Comparison of ENCODE assay signal across 23 mouse cellular contexts in the genomic region with DNA sequence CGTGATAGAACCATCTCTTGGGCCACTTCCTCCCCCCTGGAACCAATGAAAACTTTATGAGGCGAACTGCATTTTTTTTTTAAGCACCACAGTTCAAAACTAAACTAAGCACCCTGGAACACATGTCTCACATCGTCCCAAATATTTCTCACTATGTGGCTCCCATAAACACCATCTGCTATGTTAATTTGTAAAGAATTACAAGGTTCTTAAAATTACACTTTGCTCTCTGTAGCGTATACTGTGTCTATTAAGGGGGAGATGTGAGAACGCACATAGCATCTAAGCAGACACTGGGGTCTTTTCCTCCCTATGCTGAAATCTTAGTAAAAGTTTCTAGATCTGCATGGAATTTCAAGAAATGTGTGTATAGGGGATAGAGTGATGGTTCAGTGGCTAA.
DNase-seq lines count a peak whose midpoint lies in the region; ATAC-seq and TF ChIP-seq lines count a peak whose summit lies in the region.
"Had no signal": no experiment of that assay in that cellular context is flagged by ENCODE, and none has a peak within 500 bp of the region (broad histone marks: within the 10 kb centered on the region; RNA-seq: fewer than 3 reads in every experiment).

No protein-coding gene starts in this region.

- no peak for TF ChIP-seq POLR2A in limb, embryonic 14.5 days (IDR thresholded peaks at IDR 0.05; ENCODE audit: borderline replicate concordance, extremely low read depth, insufficient read depth, insufficient read length)
- no peak for TF ChIP-seq POLR2A in thymus, adult 2 months (IDR thresholded peaks at IDR 0.05; ENCODE audit: control insufficient read depth, extremely low read depth, insufficient read depth, low read length, poor library complexity)

- no peak overlapping the region for H3K27ac ChIP-seq in forebrain, embryonic 16.5 days (ENCODE audit: low read length)
- no peak overlapping the region for H3K27ac ChIP-seq in forebrain, embryonic 11.5 days (ENCODE audit: low read depth, low read length)
- H3K27ac ChIP-seq in limb, embryonic 13.5 days = no peak overlapping the region
- no peak overlapping the region for H3K27ac ChIP-seq in limb, embryonic 10.5 days
- H3K27ac ChIP-seq in limb, embryonic 14.5 days (replicated peaks; ENCODE audit: low read depth, low read length) = no peak overlapping the region
- no peak overlapping the region for H3K27ac ChIP-seq in thymus, adult 2 months (ENCODE audit: control insufficient read depth, insufficient read depth, low read length)
- H3K27ac ChIP-seq: forebrain, embryonic 13.5 days; heart, embryonic 15.5 days; hindbrain, embryonic 14.5 days; hindbrain, postnatal 0 days had no signal

- ATAC-seq in forebrain, embryonic 16.5 days = peak; percentile 72
- no peak for ATAC-seq in forebrain, embryonic 11.5 days (replicated peaks; ENCODE audit: low FRiP score)
- ATAC-seq in limb, embryonic 13.5 days (ENCODE audit: low FRiP score, low read depth) = peak; percentile 51; the same call in 1 of the 2 replicates
- ATAC-seq in limb, embryonic 14.5 days (ENCODE audit: low FRiP score, low read depth) = peak; percentile 15; the same call in 1 of the 2 replicates
- ATAC-seq: CD4-positive, CD25-positive, alpha-beta regulatory T cell, adult 4 months; forebrain, embryonic 13.5 days; hindbrain, postnatal 0 days; inflammation-experienced regulatory T-cells, adult 6 months; intestine, embryonic 16.5 days had no signal

- H3K4me1 ChIP-seq in forebrain, embryonic 16.5 days (replicated peaks; ENCODE audit: control insufficient read depth, insufficient read depth, low read length) = peaks cover 4% of the 10 kb centered on the region
- H3K4me1 ChIP-seq in forebrain, embryonic 11.5 days (replicated peaks; ENCODE audit: control insufficient read depth, insufficient read depth, low read length) = no peaks in the 10 kb centered on the region
- no peaks in the 10 kb centered on the region for H3K4me1 ChIP-seq in limb, embryonic 13.5 days
- no peaks in the 10 kb centered on the region for H3K4me1 ChIP-seq in limb, embryonic 10.5 days
- H3K4me1 ChIP-seq in limb, embryonic 14.5 days (ENCODE audit: control insufficient read depth, insufficient read depth, low read length) = 0 out of 2 replicates have a peak, but pooled peaks cover 2% of the 10 kb centered on the region
- H3K4me1 ChIP-seq in thymus, adult 2 months (replicated peaks; ENCODE audit: control insufficient read depth, insufficient read depth, low read length) = no peaks in the 10 kb centered on the region
- H3K4me1 ChIP-seq: forebrain, embryonic 13.5 days; heart, embryonic 12.5 days; heart, embryonic 15.5 days had no signal

- H3K36me3 ChIP-seq in forebrain, embryonic 16.5 days (ENCODE audit: control insufficient read depth, insufficient read depth) = no peaks in the 10 kb centered on the region
- no peaks in the 10 kb centered on the region for H3K36me3 ChIP-seq in forebrain, embryonic 11.5 days (ENCODE audit: control insufficient read depth, insufficient read depth, low read length)
- H3K36me3 ChIP-seq in limb, embryonic 13.5 days = no peaks in the 10 kb centered on the region
- no peaks in the 10 kb centered on the region for H3K36me3 ChIP-seq in limb, embryonic 10.5 days
- H3K36me3 ChIP-seq in limb, embryonic 14.5 days (ENCODE audit: control insufficient read depth, insufficient read depth, low read length) = no peaks in the 10 kb centered on the region
- no peaks in the 10 kb centered on the region for H3K36me3 ChIP-seq in thymus, adult 2 months (ENCODE audit: control insufficient read depth, insufficient read depth, low read length)
- H3K36me3 ChIP-seq: heart, embryonic 12.5 days; heart, embryonic 15.5 days had no signal

- H3K9me3 ChIP-seq in forebrain, embryonic 16.5 days (ENCODE audit: control insufficient read depth, low read length) = no peaks in the 10 kb centered on the region
- no peaks in the 10 kb centered on the region for H3K9me3 ChIP-seq in forebrain, embryonic 11.5 days (ENCODE audit: control insufficient read depth, low read length)
- no peaks in the 10 kb centered on the region for H3K9me3 ChIP-seq in limb, embryonic 13.5 days
- no peaks in the 10 kb centered on the region for H3K9me3 ChIP-seq in limb, embryonic 10.5 days (replicated peaks)
- H3K9me3 ChIP-seq in limb, embryonic 14.5 days (ENCODE audit: control insufficient read depth, low read length) = no peaks in the 10 kb centered on the region
- H3K9me3 ChIP-seq: forebrain, embryonic 13.5 days; heart, embryonic 12.5 days; heart, embryonic 15.5 days had no signal

- no peak overlapping the region for H3K4me2 ChIP-seq in forebrain, embryonic 16.5 days (ENCODE audit: low read length)
- no peak overlapping the region for H3K4me2 ChIP-seq in forebrain, embryonic 11.5 days (ENCODE audit: low read depth, low read length, severe bottlenecking)
- no peak overlapping the region for H3K4me2 ChIP-seq in limb, embryonic 13.5 days (replicated peaks)
- no peak overlapping the region for H3K4me2 ChIP-seq in limb, embryonic 14.5 days (replicated peaks; ENCODE audit: low read depth, low read length, severe bottlenecking)
- H3K4me2 ChIP-seq: forebrain, embryonic 13.5 days; heart, embryonic 12.5 days; heart, embryonic 15.5 days; hindbrain, embryonic 14.5 days had no signal

- 59% methylated on average over 5 of the region's 5 CpGs for WGBS in forebrain, embryonic 16.5 days
- WGBS in forebrain, embryonic 11.5 days = 89% methylated on average over 5 of the region's 5 CpGs
- WGBS in limb, embryonic 13.5 days = 22% methylated on average over 5 of the region's 5 CpGs
- WGBS in limb, embryonic 10.5 days = 79% methylated on average over 5 of the region's 5 CpGs
- WGBS in limb, embryonic 14.5 days = 20% methylated on average over 5 of the region's 5 CpGs
- 89% methylated on average over 5 of the region's 5 CpGs for WGBS in thymus, adult 2 months

- no peaks in the 10 kb centered on the region for H3K27me3 ChIP-seq in forebrain, embryonic 16.5 days (replicated peaks; ENCODE audit: control insufficient read depth, insufficient read depth, low read length)
- no peaks in the 10 kb centered on the region for H3K27me3 ChIP-seq in forebrain, embryonic 11.5 days (ENCODE audit: control insufficient read depth, insufficient read depth, low read length)
- peaks cover 6% of the 10 kb centered on the region; the same call in 1 of the 2 replicates for H3K27me3 ChIP-seq in limb, embryonic 13.5 days
- H3K27me3 ChIP-seq in limb, embryonic 10.5 days (ENCODE audit: low read depth, poor library complexity, severe bottlenecking) = 0 out of 2 replicates have a peak, but pooled peaks cover 3% of the 10 kb centered on the region
- H3K27me3 ChIP-seq in limb, embryonic 14.5 days (ENCODE audit: control insufficient read depth, insufficient read depth, low read length) = no peaks in the 10 kb centered on the region
- no peaks in the 10 kb centered on the region for H3K27me3 ChIP-seq in thymus, adult 2 months (ENCODE audit: control insufficient read depth, insufficient read depth, low read length)
- H3K27me3 ChIP-seq: forebrain, embryonic 13.5 days; heart, embryonic 12.5 days; heart, embryonic 15.5 days had no signal

- H3K9ac ChIP-seq in forebrain, embryonic 16.5 days (replicated peaks; ENCODE audit: low read depth, low read length) = no peak overlapping the region
- no peak overlapping the region for H3K9ac ChIP-seq in forebrain, embryonic 11.5 days (ENCODE audit: low read length)
- no peak overlapping the region for H3K9ac ChIP-seq in limb, embryonic 13.5 days
- H3K9ac ChIP-seq in limb, embryonic 14.5 days (ENCODE audit: low read depth, low read length, severe bottlenecking) = no peak overlapping the region
- H3K9ac ChIP-seq: forebrain, embryonic 13.5 days; heart, embryonic 12.5 days; heart, embryonic 15.5 days; hindbrain, embryonic 14.5 days had no signal

- no peak overlapping the region for H3K4me3 ChIP-seq in forebrain, embryonic 16.5 days (replicated peaks; ENCODE audit: low read length)
- H3K4me3 ChIP-seq in forebrain, embryonic 11.5 days (ENCODE audit: low read depth, low read length) = no peak overlapping the region
- no peak overlapping the region for H3K4me3 ChIP-seq in limb, embryonic 13.5 days
- no peak overlapping the region for H3K4me3 ChIP-seq in limb, embryonic 10.5 days
- no peak overlapping the region for H3K4me3 ChIP-seq in limb, embryonic 14.5 days (replicated peaks; ENCODE audit: low read length)
- no peak overlapping the region for H3K4me3 ChIP-seq in thymus, adult 2 months (ENCODE audit: control insufficient read depth, insufficient read depth, low read length)
- H3K4me3 ChIP-seq: forebrain, embryonic 13.5 days; heart, embryonic 12.5 days; heart, embryonic 15.5 days had no signal

- DNase-seq in forebrain, embryonic 11.5 days (ENCODE audit: low spot score) = no peak
- DNase-seq in limb, embryonic 10.5 days (ENCODE audit: low spot score) = no peak
- DNase-seq in limb, embryonic 14.5 days (ENCODE audit: low spot score) = no peak
- no peak for DNase-seq in thymus, adult 2 months
- DNase-seq: adrenal gland, adult 2 months; adrenal gland, postnatal 14 days; cerebellum, adult 18-20 months; cerebellum, adult 9-10 months; cerebellum, postnatal 14 days; gastrocnemius, postnatal 25 days; heart, adult 18-20 months; heart, postnatal 10 days; heart, postnatal 4 days had no signal

- no peak for TF ChIP-seq CTCF in thymus, adult 2 months (IDR thresholded peaks at IDR 0.05; ENCODE audit: borderline replicate concordance, control insufficient read depth, extremely low read depth, insufficient read depth, low read length, poor library complexity)
